Mouse (Mus musculus): ENCODE results near the gene Hamp2. TPM values are rescaled to one million over a fixed set of nuclear protein-coding genes. Genes with fewer than 3 reads are reported as not detected.

Gene Hamp2
- polyA plus RNA-seq, 1 experiment, result 2.2 TPM

DNA sequence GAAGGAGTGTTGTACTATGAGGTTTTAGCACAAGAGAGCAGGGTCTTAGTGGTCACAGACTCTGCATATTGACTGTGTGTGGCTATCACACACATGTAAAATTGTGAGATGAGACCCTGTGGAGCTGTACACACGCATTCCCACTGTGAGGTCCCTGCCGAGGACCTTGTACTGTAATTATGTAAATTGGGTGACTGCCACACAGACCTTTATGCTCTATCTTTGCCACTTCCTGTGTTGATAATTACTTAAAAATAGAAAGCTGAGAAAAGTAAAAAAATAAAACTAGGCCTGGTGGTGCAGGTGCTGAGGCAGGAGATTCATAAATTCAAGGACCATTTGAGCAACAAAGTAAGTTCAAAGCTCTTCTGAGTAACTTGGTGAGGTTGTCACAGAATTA, 33.8 kb downstream of the Hamp2 start:
- no peak for DNase-seq
- Histone ChIP-seq H3K4me1 (replicated peaks; ENCODE audit: control insufficient read depth, insufficient read depth, low read length) (peaks cover 11% of the 10 kb centered on the region), H3K36me3 (ENCODE audit: control insufficient read depth, insufficient read depth, low read length) (no peaks in the 10 kb centered on the region), H3K4me3 (ENCODE audit: control insufficient read depth, insufficient read depth, low read length) (no peak overlapping the region), H3K27me3 (ENCODE audit: control insufficient read depth, insufficient read depth, low read length) (no peaks in the 10 kb centered on the region), H3K27ac (ENCODE audit: control insufficient read depth, insufficient read depth, low read length) (no peak overlapping the region)
- 20% methylated on average over 2 of the region's 2 CpGs for WGBS
- TF ChIP-seq POLR2A (IDR thresholded peaks at IDR 0.05; ENCODE audit: control insufficient read depth, extremely low read depth, insufficient read depth, low read length, poor library complexity), result no peak
- no peak for TF ChIP-seq CTCF (IDR thresholded peaks at IDR 0.05; ENCODE audit: borderline replicate concordance, control insufficient read depth, extremely low read depth, insufficient read depth, low read length, poor library complexity)

DNA sequence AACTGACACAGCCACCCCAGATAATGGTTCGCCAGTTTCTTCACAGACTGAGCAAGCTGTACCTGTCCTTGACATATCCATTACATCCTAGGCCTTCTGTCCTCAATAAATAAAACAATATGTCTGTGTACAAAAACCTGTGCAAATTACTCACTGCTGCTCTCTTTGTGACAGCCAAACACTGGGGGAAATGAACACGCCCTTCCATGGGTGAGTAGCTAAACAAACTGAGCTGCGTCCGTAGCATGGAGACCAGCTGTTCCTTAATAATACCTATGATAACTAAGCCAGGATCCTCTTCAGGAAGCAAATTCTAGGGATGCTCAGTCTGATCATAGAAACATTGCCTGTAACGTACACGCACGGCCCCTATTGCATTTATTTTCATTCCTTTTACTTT, 35.7 kb downstream of the Hamp2 start:
- no peak overlapping the region for H3K4me3 ChIP-seq (ENCODE audit: control insufficient read depth, insufficient read depth, low read length)
- H3K36me3 ChIP-seq (ENCODE audit: control insufficient read depth, insufficient read depth, low read length), result no peaks in the 10 kb centered on the region
- peaks cover 16% of the 10 kb centered on the region for H3K4me1 ChIP-seq (replicated peaks; ENCODE audit: control insufficient read depth, insufficient read depth, low read length)
- WGBS, result 96% methylated on average over 7 of the region's 7 CpGs
- no peak overlapping the region for H3K27ac ChIP-seq (ENCODE audit: control insufficient read depth, insufficient read depth, low read length)
- H3K27me3 ChIP-seq (ENCODE audit: control insufficient read depth, insufficient read depth, low read length), result no peaks in the 10 kb centered on the region
- DNase-seq, result no peak
- no peak for TF ChIP-seq POLR2A (IDR thresholded peaks at IDR 0.05; ENCODE audit: control insufficient read depth, extremely low read depth, insufficient read depth, low read length, poor library complexity)
- no peak for TF ChIP-seq CTCF (IDR thresholded peaks at IDR 0.05; ENCODE audit: borderline replicate concordance, control insufficient read depth, extremely low read depth, insufficient read depth, low read length, poor library complexity)

DNA sequence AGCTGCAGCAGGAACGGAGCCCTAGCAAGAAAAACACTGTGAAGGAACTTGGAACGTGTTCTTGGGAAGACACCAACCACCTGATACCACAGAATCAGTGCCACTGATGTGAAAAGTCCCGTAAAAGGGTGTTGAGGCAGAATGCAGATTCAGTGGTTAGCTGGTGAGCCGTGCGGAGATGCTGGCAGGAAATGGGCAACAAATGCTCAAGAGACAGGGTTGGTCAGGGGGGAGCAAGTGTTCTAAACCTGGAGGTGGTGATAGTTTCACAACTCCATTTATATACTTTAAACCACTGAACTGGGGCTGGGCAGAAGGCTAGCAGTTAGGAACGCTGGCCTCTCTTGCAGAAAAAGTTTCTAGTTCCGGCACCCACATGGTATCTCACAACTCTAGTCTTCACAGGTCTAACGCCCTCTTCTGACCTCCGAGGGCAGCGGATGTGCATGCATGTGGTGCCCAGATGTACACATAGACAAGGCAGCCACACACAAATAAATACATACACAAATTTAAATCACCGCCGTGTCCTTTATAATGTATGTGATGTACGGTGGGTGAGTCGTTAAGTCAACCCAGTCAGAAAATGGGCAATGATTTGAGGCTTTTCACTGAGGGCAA, 36.8 kb downstream of the Hamp2 start:
- 33% methylated on average over 14 of the region's 14 CpGs for WGBS
- Histone ChIP-seq H3K4me3 (ENCODE audit: control insufficient read depth, insufficient read depth, low read length) (no peak overlapping the region), H3K27me3 (ENCODE audit: control insufficient read depth, insufficient read depth, low read length) (no peaks in the 10 kb centered on the region), H3K4me1 (replicated peaks; ENCODE audit: control insufficient read depth, insufficient read depth, low read length) (peaks cover 16% of the 10 kb centered on the region), H3K27ac (ENCODE audit: control insufficient read depth, insufficient read depth, low read length) (no peak overlapping the region), H3K36me3 (ENCODE audit: control insufficient read depth, insufficient read depth, low read length) (no peaks in the 10 kb centered on the region)
- no peak for DNase-seq
- TF ChIP-seq POLR2A (IDR thresholded peaks at IDR 0.05; ENCODE audit: control insufficient read depth, extremely low read depth, insufficient read depth, low read length, poor library complexity) (no peak), CTCF (IDR thresholded peaks at IDR 0.05; ENCODE audit: borderline replicate concordance, control insufficient read depth, extremely low read depth, insufficient read depth, low read length, poor library complexity) (no peak)

- no peak for DNase-seq
- TF ChIP-seq CTCF (IDR thresholded peaks at IDR 0.05; ENCODE audit: borderline replicate concordance, control insufficient read depth, extremely low read depth, insufficient read depth, low read length, poor library complexity) (no peak), POLR2A (IDR thresholded peaks at IDR 0.05; ENCODE audit: control insufficient read depth, extremely low read depth, insufficient read depth, low read length, poor library complexity) (no peak)
- H3K27ac ChIP-seq (ENCODE audit: control insufficient read depth, insufficient read depth, low read length), result no peak overlapping the region
- no peaks in the 10 kb centered on the region for H3K36me3 ChIP-seq (ENCODE audit: control insufficient read depth, insufficient read depth, low read length)
- H3K4me1 ChIP-seq (replicated peaks; ENCODE audit: control insufficient read depth, insufficient read depth, low read length), result peaks cover 16% of the 10 kb centered on the region
- H3K4me3 ChIP-seq (ENCODE audit: control insufficient read depth, insufficient read depth, low read length), result no peak overlapping the region
- H3K27me3 ChIP-seq (ENCODE audit: control insufficient read depth, insufficient read depth, low read length), result no peaks in the 10 kb centered on the region
- 61% methylated on average over 4 of the region's 4 CpGs for WGBS
Measured at GRCm38 (mm10) chr7:30886852-30887251, 37.6 kb downstream of the Hamp2 start.

GRCm38 (mm10) chr7:30884047-30884446, 40.4 kb downstream of the Hamp2 start:
- no peak for TF ChIP-seq CTCF (IDR thresholded peaks at IDR 0.05; ENCODE audit: borderline replicate concordance, control insufficient read depth, extremely low read depth, insufficient read depth, low read length, poor library complexity)
- no peak for TF ChIP-seq POLR2A (IDR thresholded peaks at IDR 0.05; ENCODE audit: control insufficient read depth, extremely low read depth, insufficient read depth, low read length, poor library complexity)
- Histone ChIP-seq H3K4me3 (ENCODE audit: control insufficient read depth, insufficient read depth, low read length) (no peak overlapping the region), H3K36me3 (ENCODE audit: control insufficient read depth, insufficient read depth, low read length) (no peaks in the 10 kb centered on the region), H3K27me3 (ENCODE audit: control insufficient read depth, insufficient read depth, low read length) (no peaks in the 10 kb centered on the region), H3K27ac (ENCODE audit: control insufficient read depth, insufficient read depth, low read length) (no peak overlapping the region), H3K4me1 (replicated peaks; ENCODE audit: control insufficient read depth, insufficient read depth, low read length) (peaks cover 11% of the 10 kb centered on the region)
- no peak for DNase-seq

DNA sequence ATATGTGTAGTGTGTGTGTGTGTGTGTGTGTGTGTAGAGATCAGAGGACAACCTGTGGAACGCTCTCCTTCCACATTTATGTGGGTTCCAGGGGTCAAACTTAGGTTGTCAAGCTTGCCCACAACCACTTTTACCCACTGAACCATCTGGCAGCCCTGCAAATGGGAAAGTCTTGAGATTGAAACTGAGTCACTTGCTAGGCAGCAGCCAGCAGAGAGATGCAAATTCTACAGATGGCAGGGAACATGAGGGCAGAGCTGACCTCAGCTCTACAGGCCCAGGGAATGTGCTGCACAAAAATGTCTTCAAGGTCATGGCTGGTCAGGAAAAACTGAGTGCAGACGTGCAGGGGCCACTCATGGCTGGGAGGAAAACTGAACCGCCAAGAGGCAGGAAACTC, 43.1 kb downstream of the Hamp2 start:
- WGBS, result 87% methylated on average over 3 of the region's 3 CpGs
- no peak overlapping the region for H3K27ac ChIP-seq (ENCODE audit: control insufficient read depth, insufficient read depth, low read length)

DNA sequence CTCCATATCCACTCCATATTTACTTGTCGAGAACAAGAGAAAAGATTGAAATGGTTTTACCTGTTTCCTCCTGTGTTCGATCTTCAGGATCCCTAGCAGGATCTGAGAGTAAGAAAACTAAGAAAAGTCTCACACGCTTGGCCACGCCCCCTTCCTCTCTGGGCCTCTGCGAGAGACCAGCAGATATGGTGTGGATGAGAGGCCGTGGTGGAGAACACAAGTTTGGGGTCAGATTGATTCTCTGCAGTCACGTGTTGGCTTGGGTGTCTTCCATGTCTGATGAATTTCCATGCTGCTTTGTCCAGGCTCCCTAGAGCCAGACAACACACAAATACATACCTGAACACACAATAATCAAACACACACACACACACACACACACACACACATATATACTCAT, 44.3 kb downstream of the Hamp2 start, which contains the start of gene Cd22:
TSS of gene Cd22 (minus strand) at position 167 of the 400 bp plus-strand sequence.
- Histone ChIP-seq H3K4me3 (ENCODE audit: control insufficient read depth, insufficient read depth, low read length) (no peak within 1 kb of the TSS), H3K27me3 (ENCODE audit: control insufficient read depth, insufficient read depth, low read length) (no peaks in the 10 kb centered on the region), H3K27ac (ENCODE audit: control insufficient read depth, insufficient read depth, low read length) (no peak within 1 kb of the TSS), H3K4me1 (replicated peaks; ENCODE audit: control insufficient read depth, insufficient read depth, low read length) (peaks cover 4% of the 10 kb centered on the region), H3K36me3 (ENCODE audit: control insufficient read depth, insufficient read depth, low read length) (no peaks in the 10 kb centered on the region)
- no peak for DNase-seq
- TF ChIP-seq POLR2A (IDR thresholded peaks at IDR 0.05; ENCODE audit: control insufficient read depth, extremely low read depth, insufficient read depth, low read length, poor library complexity) (no peak), CTCF (IDR thresholded peaks at IDR 0.05; ENCODE audit: borderline replicate concordance, control insufficient read depth, extremely low read depth, insufficient read depth, low read length, poor library complexity) (no peak)
- 20% methylated on average over 7 of the region's 7 CpGs for WGBS

More for the DNA sequence above, 43.1 kb downstream of the Hamp2 start:
- H3K4me3 ChIP-seq (ENCODE audit: control insufficient read depth, insufficient read depth, low read length), result no peak overlapping the region
- no peak for DNase-seq
- TF ChIP-seq CTCF (IDR thresholded peaks at IDR 0.05; ENCODE audit: borderline replicate concordance, control insufficient read depth, extremely low read depth, insufficient read depth, low read length, poor library complexity) (no peak), POLR2A (IDR thresholded peaks at IDR 0.05; ENCODE audit: control insufficient read depth, extremely low read depth, insufficient read depth, low read length, poor library complexity) (no peak)
- no peaks in the 10 kb centered on the region for H3K36me3 ChIP-seq (ENCODE audit: control insufficient read depth, insufficient read depth, low read length)
- no peaks in the 10 kb centered on the region for H3K27me3 ChIP-seq (ENCODE audit: control insufficient read depth, insufficient read depth, low read length)
- H3K4me1 ChIP-seq (replicated peaks; ENCODE audit: control insufficient read depth, insufficient read depth, low read length), result peaks cover 5% of the 10 kb centered on the region
